Mouse (Mus musculus) kidney, postnatal 0 days (tissue): Measurements from ENCODE around the gene Dennd2c. TPM values are rescaled to one million over a fixed set of nuclear protein-coding genes. Genes with fewer than 3 reads are reported as not detected.
"Not testable (repeated sequence)": the region's sequence is repeated elsewhere in the genome, so short reads cannot be mapped to it uniquely, and the experiment has no call there.

ENCODE experiments used
- ATAC-seq: fragments of 200-750 bp; cut with Nextera tagmentation; replicated peaks from 2 replicates; pipeline ENCODE4 v1.8.0; 2017; ENCODE audit warnings: low read depth, moderate number of reproducible peaks, moderate TSS enrichment, moderate library complexity; ENCODE audit not compliant: low FRiP score
- DNase-seq: peaks from one replicate; pipeline ENCODE4 v3.0.0-alpha.2; 2016; ENCODE audit warnings: low spot score
- H3K27ac ChIP-seq: fragments of 300-500 bp; sonication (generic); 2 replicates; pipeline ENCODE4 v1.5.1; 2014; ENCODE audit warnings: mild to moderate bottlenecking
- H3K27me3 ChIP-seq: fragments of 300-500 bp; sonication (generic); 2 replicates; pipeline ENCODE4 v1.6.1; 2014; ENCODE audit warnings: low read length, mixed read lengths; ENCODE audit not compliant: insufficient read depth
- H3K36me3 ChIP-seq: fragments of 300-500 bp; sonication (generic); 2 replicates; pipeline ENCODE4 v1.6.1; 2014; ENCODE audit warnings: low read length, mixed read lengths; ENCODE audit not compliant: insufficient read depth
- H3K4me1 ChIP-seq: fragments of 300-500 bp; sonication (generic); replicated peaks from 2 replicates; pipeline ENCODE4 v1.6.1; 2014; ENCODE audit warnings: antibody characterized with exemption, low read length, mixed read lengths; ENCODE audit not compliant: insufficient read depth
- H3K4me2 ChIP-seq: fragments of 300-500 bp; sonication (generic); 2 replicates; pipeline ENCODE4 v1.6.1; 2014; ENCODE audit warnings: mild to moderate bottlenecking, low read length, moderate library complexity, mixed read lengths
- H3K4me3 ChIP-seq: fragments of 300-500 bp; sonication (generic); replicated peaks from 2 replicates; pipeline ENCODE4 v1.5.1; 2014; ENCODE audit warnings: low read depth, low read length
- H3K9ac ChIP-seq: fragments of 300-500 bp; sonication (generic); 2 replicates; pipeline ENCODE4 v1.6.1; 2014; ENCODE audit warnings: low read depth, low read length
- H3K9me3 ChIP-seq: fragments of 300-500 bp; sonication (generic); replicated peaks from 2 replicates; pipeline ENCODE4 v1.6.1; 2016; ENCODE audit warnings: low read length, inconsistent platforms, mixed read lengths
- CTCF ChIP-seq: IDR thresholded peaks from 2 replicates; pipeline ENCODE4 v1.5.1; 2016; ENCODE audit warnings: antibody characterized with exemption, low read depth, mild to moderate bottlenecking, moderate library complexity
- WGBS: fragments of 180-500 bp; shearing (Covaris S2); extraction: QIAGEN DNeasy Blood & Tissue Kit; methylation state at CpG from one replicate; pipeline ENCODE4 v1.1.7; 2014; 5-methylcytosine and 5-hydroxymethylcytosine counted together
- polyA plus RNA-seq: library from polyadenylated mRNA; unstranded; fragments of >200 nt; fragmentation: Nextera tagmentation; extraction: Ambion mirVana; gene quantifications from 2 replicates; pipeline ENCODE4 v1.2.1, GENCODE M21; 2015

The Dennd2c gene
- polyA plus RNA-seq, 1 experiment from 2014 or later: 2.3 TPM

- not testable (repeated sequence) for H3K9me3 ChIP-seq
Measured at GRCm38 (mm10) chr3:103184467-103184866, 82.1 kb downstream of the Dennd2c start.

GRCm38 (mm10) chr3:103188451-103188850, 86.0 kb downstream of the Dennd2c start:
- H3K9ac ChIP-seq: no peak overlapping the region
- no peak for DNase-seq
- ATAC-seq: no peak
- TF ChIP-seq CTCF: no peak
- WGBS: 69% methylated on average over 5 of the region's 5 CpGs
- no peaks in the 10 kb centered on the region for H3K4me1 ChIP-seq
- no peaks in the 10 kb centered on the region for H3K9me3 ChIP-seq
- no peaks in the 10 kb centered on the region for H3K36me3 ChIP-seq
- no peak overlapping the region for H3K27ac ChIP-seq
- no peaks in the 10 kb centered on the region for H3K27me3 ChIP-seq
- H3K4me3 ChIP-seq: no peak overlapping the region
- H3K4me2 ChIP-seq: no peak overlapping the region

More at GRCm38 (mm10) chr3:103184467-103184866, 82.1 kb downstream of the Dennd2c start:
- H3K4me3 ChIP-seq, H3K36me3 ChIP-seq, H3K4me1 ChIP-seq, H3K27me3 ChIP-seq, ATAC-seq, H3K4me2 ChIP-seq, H3K27ac ChIP-seq, H3K9ac ChIP-seq, DNase-seq: not testable (repeated sequence)
- TF ChIP-seq CTCF: peak; percentile 54

DNA sequence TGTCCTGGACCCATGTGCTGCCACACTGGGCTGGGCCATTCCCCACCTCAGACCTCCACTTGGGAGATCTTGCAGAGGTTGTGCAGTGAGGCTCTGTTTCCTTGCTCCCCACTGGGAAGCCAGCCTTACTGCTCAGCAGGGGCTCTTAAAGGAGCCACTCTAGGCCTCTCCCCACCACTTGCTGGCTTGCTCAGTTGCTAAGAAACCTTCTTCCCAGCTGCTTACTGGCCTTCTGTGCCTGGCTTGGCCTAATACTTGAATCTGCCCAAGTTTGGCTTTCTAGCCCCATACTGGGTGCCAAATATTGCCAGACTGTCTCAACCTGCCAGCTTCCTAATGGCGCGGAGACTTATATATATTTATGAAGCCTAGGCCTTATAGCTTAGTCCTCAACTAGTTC, 86.5 kb downstream of the Dennd2c start:
- Histone ChIP-seq H3K9ac (no peak overlapping the region), H3K27ac (no peak overlapping the region), H3K9me3 (no peaks in the 10 kb centered on the region), H3K36me3 (no peaks in the 10 kb centered on the region), H3K4me1 (no peaks in the 10 kb centered on the region), H3K27me3 (no peaks in the 10 kb centered on the region), H3K4me2 (no peak overlapping the region), H3K4me3 (no peak overlapping the region)
- ATAC-seq: no peak
- no peak for TF ChIP-seq CTCF
- DNase-seq: no peak
- WGBS: 95% methylated on average over 2 of the region's 2 CpGs

- Histone ChIP-seq H3K27ac (no peak overlapping the region), H3K9me3 (no peaks in the 10 kb centered on the region), H3K4me1 (no peaks in the 10 kb centered on the region), H3K27me3 (no peaks in the 10 kb centered on the region), H3K4me2 (no peak overlapping the region), H3K9ac (no peak overlapping the region), H3K4me3 (no peak overlapping the region), H3K36me3 (no peaks in the 10 kb centered on the region)
- ATAC-seq (no peak), DNase-seq (no peak)
- TF ChIP-seq CTCF: no peak
- WGBS: 87% methylated on average over 4 of the region's 4 CpGs
Measured at GRCm38 (mm10) chr3:103192161-103192560, 89.8 kb downstream of the Dennd2c start.

GRCm38 (mm10) chr3:103193186-103193585, 90.8 kb downstream of the Dennd2c start:
- no peaks in the 10 kb centered on the region for H3K4me1 ChIP-seq
- 88% methylated on average over 1 of the region's 1 CpGs for WGBS
- no peaks in the 10 kb centered on the region for H3K36me3 ChIP-seq
- ATAC-seq (no peak), DNase-seq (no peak)
- no peak for TF ChIP-seq CTCF
- H3K4me3 ChIP-seq: no peak overlapping the region
- H3K9me3 ChIP-seq: no peaks in the 10 kb centered on the region
- no peak overlapping the region for H3K4me2 ChIP-seq
- H3K27me3 ChIP-seq: no peaks in the 10 kb centered on the region
- no peak overlapping the region for H3K27ac ChIP-seq
- H3K9ac ChIP-seq: no peak overlapping the region

GRCm38 (mm10) chr3:103196320-103196823, 94.0 kb downstream of the Dennd2c start:
- WGBS: 76% methylated on average over 7 of the region's 7 CpGs
- no peak overlapping the region for H3K4me2 ChIP-seq
- H3K27me3 ChIP-seq: no peaks in the 10 kb centered on the region
- no peak for TF ChIP-seq CTCF
- H3K9me3 ChIP-seq: no peaks in the 10 kb centered on the region
- DNase-seq: no peak
- H3K4me3 ChIP-seq: no peak overlapping the region
- no peak overlapping the region for H3K9ac ChIP-seq
- no peak for ATAC-seq
- H3K36me3 ChIP-seq: no peaks in the 10 kb centered on the region
- H3K27ac ChIP-seq: no peak overlapping the region
- H3K4me1 ChIP-seq: no peaks in the 10 kb centered on the region

- Histone ChIP-seq H3K36me3 (no peaks in the 10 kb centered on the region), H3K27me3 (no peaks in the 10 kb centered on the region), H3K9ac (no peak overlapping the region), H3K27ac (no peak overlapping the region), H3K4me1 (no peaks in the 10 kb centered on the region), H3K4me3 (no peak overlapping the region), H3K9me3 (no peaks in the 10 kb centered on the region), H3K4me2 (no peak overlapping the region)
- TF ChIP-seq CTCF: no peak
- DNase-seq: no peak
- no peak for ATAC-seq
- WGBS: 85% methylated on average over 5 of the region's 5 CpGs
Measured at GRCm38 (mm10) chr3:103199386-103199785, 97.0 kb downstream of the Dennd2c start.

GRCm38 (mm10) chr3:103201105-103201504, 98.7 kb downstream of the Dennd2c start:
- WGBS: 95% methylated on average over 7 of the region's 7 CpGs

More at GRCm38 (mm10) chr3:103201105-103201504, 98.7 kb downstream of the Dennd2c start:
- H3K4me3 ChIP-seq, H3K36me3 ChIP-seq, H3K9ac ChIP-seq, H3K27me3 ChIP-seq, DNase-seq, ATAC-seq, H3K9me3 ChIP-seq, H3K4me2 ChIP-seq, H3K27ac ChIP-seq, H3K4me1 ChIP-seq: not testable (repeated sequence)
